Mouse (Mus musculus) limb, embryonic 15.5 days (tissue): ENCODE measurements around the gene Cort. TPM values are rescaled to one million over a fixed set of nuclear protein-coding genes. Genes with fewer than 3 reads are reported as not detected.

Experiments
- ATAC-seq: fragments of 200-750 bp; cut with Nextera tagmentation; 2 replicates; pipeline ENCODE4 v1.8.0; 2017; ENCODE audit warnings: low read depth, moderate TSS enrichment; ENCODE audit not compliant: insufficient number of reproducible peaks, low FRiP score, low TSS enrichment
- H3K27ac ChIP-seq: fragments of 300-500 bp; sonication (generic); 2 replicates; pipeline ENCODE4 v1.5.1; 2015; ENCODE audit warnings: moderate library complexity, mild to moderate bottlenecking, inconsistent platforms
- H3K27me3 ChIP-seq: fragments of 300-500 bp; sonication (generic); 2 replicates; pipeline ENCODE4 v1.6.1; 2015; ENCODE audit warnings: inconsistent platforms
- H3K36me3 ChIP-seq: fragments of 300-500 bp; sonication (generic); 2 replicates; pipeline ENCODE4 v1.6.1; 2015; ENCODE audit warnings: inconsistent platforms
- H3K4me1 ChIP-seq: fragments of 300-500 bp; sonication (generic); 2 replicates; pipeline ENCODE4 v1.6.1; 2015; ENCODE audit warnings: inconsistent platforms
- H3K4me2 ChIP-seq: fragments of 300-500 bp; sonication (generic); 2 replicates; pipeline ENCODE4 v1.6.1; 2015; ENCODE audit warnings: mild to moderate bottlenecking, inconsistent platforms
- H3K4me3 ChIP-seq: fragments of 300-500 bp; sonication (generic); 2 replicates; pipeline ENCODE4 v1.5.1; 2015; ENCODE audit warnings: mild to moderate bottlenecking, inconsistent platforms
- H3K9ac ChIP-seq: fragments of 300-500 bp; sonication (generic); 2 replicates; pipeline ENCODE4 v1.6.1; 2015; ENCODE audit warnings: inconsistent platforms
- H3K9me3 ChIP-seq: fragments of 300-500 bp; sonication (generic); 2 replicates; pipeline ENCODE4 v1.6.1; 2016; ENCODE audit warnings: inconsistent platforms
- WGBS: fragments of 180-500 bp; shearing (Covaris S2); methylation state at CpG from one replicate; pipeline ENCODE4 v1.1.7; 2015; 5-methylcytosine and 5-hydroxymethylcytosine counted together
- polyA plus RNA-seq: library from polyadenylated mRNA; unstranded; fragments of >200 nt; fragmentation: Nextera tagmentation; extraction: Ambion mirVana; gene quantifications from 2 replicates; pipeline ENCODE4 v1.2.1, GENCODE M21; 2015

The Cort gene
- polyA plus RNA-seq, 1 experiment from 2014 or later, result not detected

DNA sequence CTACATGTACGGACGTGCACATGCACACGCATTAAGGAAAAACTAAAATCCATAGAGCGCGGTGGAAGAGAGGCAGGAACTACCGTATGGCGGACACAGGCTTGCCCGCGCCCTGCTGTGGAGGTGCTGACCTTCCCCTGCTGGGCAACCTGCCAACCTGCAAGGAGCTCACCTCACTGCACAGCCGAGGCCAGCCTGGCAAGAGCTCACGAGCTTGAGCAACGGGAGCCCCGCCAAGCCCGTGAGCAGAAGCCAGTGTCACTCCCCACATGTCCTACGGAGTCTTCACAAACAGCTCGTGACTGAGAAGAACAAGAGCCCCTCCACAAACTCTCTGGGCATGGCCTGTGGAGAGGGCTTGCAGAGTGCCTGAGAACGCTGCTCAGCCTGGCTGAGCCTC is 45.0 kb downstream of the Cort start:
- no peaks in the 10 kb centered on the region for H3K27me3 ChIP-seq
- peaks cover 16% of the 10 kb centered on the region for H3K4me1 ChIP-seq
- 64% methylated on average over 17 of the region's 17 CpGs for WGBS
- H3K4me3 ChIP-seq, result no peak overlapping the region
- peak; percentile 44; the same call in 1 of the 2 replicates for ATAC-seq
- no peak overlapping the region for H3K27ac ChIP-seq
- H3K9ac ChIP-seq, result no peak overlapping the region
- no peaks in the 10 kb centered on the region; the same call in 1 of the 2 replicates for H3K36me3 ChIP-seq
- H3K9me3 ChIP-seq, result no peaks in the 10 kb centered on the region
- no peak overlapping the region for H3K4me2 ChIP-seq

DNA sequence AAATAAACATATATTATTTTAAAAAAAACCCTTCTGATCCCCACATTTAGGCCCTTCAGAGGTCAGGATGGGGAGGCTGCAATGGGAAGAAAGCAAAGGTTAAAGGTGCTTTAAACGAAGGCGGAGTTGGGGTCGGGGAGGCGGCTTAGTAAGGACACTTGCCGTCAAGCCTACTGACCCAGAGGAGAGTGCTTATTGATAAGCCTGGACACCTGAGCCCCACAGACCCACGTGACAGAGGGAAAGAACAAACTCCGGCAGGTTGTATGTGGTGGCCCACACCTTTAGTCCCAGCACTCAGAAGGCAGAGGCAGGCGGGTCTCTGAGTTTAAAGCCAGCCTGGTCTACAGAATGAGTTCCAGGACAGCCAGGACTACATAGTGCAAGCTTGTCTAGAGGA is 46.5 kb downstream of the Cort start:
- no peak for ATAC-seq
- Histone ChIP-seq H3K4me1 (peaks cover 21% of the 10 kb centered on the region), H3K36me3 (peaks cover 2% of the 10 kb centered on the region; the same call in 1 of the 2 replicates), H3K27me3 (no peaks in the 10 kb centered on the region), H3K9me3 (no peaks in the 10 kb centered on the region), H3K4me3 (no peak overlapping the region), H3K9ac (no peak overlapping the region), H3K4me2 (no peak overlapping the region), H3K27ac (no peak overlapping the region)
- WGBS, result 88% methylated on average over 8 of the region's 8 CpGs

DNA sequence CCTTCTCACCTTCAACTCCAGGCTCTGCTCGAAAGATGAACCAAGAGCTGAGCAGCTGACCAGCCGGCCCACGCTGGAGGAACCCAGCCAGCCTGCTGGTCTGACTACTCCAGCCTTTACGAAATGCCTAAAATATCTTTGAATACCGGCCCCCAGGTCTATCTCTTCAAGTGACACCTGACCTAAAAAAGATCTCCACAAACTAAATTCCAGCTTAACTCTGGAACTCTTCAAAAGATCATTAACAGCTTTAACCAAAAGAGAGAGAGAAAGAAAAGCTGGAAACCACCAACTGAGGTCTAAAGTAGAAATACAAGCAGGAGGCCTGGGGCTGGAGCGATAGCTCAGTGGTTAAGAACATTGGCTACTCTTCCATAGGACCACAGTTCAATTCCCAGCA is 46.9 kb downstream of the Cort start:
- no peak for ATAC-seq
- Histone ChIP-seq H3K36me3 (peaks cover 7% of the 10 kb centered on the region), H3K4me3 (no peak overlapping the region), H3K27me3 (no peaks in the 10 kb centered on the region), H3K4me2 (no peak overlapping the region), H3K4me1 (peaks cover 21% of the 10 kb centered on the region), H3K9me3 (no peaks in the 10 kb centered on the region), H3K27ac (no peak overlapping the region), H3K9ac (no peak overlapping the region)
- WGBS, result 85% methylated on average over 6 of the region's 6 CpGs

DNA sequence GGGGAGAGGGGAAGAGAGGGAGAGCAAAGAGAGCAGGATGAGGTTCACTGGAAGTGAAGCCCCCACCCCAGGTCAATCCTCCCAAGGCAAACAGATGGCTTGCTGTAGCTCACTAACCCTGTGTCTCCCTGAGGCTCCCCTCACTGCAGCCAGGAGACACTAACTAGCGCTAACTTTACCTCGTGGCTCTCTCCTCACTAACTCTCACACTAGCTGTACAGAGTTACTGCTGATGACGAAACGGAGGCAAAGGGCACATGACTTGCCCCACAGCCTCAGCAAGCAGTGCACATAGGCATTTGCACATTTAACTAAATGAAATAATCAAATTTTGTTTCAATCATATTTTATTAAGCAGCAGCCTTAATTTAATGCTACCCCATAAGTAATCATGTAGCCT is 48.3 kb downstream of the Cort start:
- H3K9ac ChIP-seq, result no peak overlapping the region
- WGBS, result 54% methylated on average over 4 of the region's 4 CpGs
- peaks cover 12% of the 10 kb centered on the region for H3K36me3 ChIP-seq
- peaks cover 24% of the 10 kb centered on the region for H3K4me1 ChIP-seq
- no peak overlapping the region for H3K4me3 ChIP-seq
- no peaks in the 10 kb centered on the region for H3K27me3 ChIP-seq
- H3K27ac ChIP-seq, result no peak overlapping the region
- no peaks in the 10 kb centered on the region for H3K9me3 ChIP-seq
- ATAC-seq, result no peak
- H3K4me2 ChIP-seq, result no peak overlapping the region

DNA sequence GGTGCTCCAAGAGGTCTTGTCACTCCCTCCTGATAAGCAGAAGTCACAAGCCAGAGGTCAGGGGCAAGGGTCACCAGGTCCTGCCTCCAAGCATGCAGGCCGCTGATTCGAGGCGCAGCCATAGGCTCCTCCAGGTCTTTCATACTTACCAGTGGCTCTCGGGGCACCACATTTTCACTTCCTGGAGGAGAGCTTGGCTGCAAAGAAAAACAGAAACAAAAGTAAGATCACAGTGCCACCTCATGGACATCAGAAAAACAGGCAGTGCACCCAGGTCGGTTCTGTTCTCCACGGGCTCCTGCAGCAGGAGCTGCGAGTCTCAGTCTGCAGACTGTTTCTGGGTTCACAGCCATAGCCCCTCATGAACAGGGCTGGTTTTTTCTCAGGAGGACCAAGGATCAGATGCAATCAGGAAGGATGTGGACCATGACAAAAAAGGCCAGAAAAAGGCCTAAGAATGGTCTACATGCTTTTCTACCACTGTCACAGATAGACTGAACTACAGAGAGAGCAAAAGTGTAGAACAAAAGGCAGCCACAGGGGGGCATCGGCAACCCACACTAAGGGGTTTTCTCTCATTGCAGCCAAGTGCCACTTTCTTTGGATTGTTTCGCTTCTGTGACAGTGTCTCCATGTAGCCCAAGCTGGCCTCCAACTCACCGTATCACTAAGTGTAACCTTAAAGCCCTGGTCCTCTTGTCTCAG is 50.5 kb downstream of the Cort start:
- Histone ChIP-seq H3K27ac (no peak overlapping the region; the same call in 1 of the 2 replicates), H3K36me3 (peaks cover 26% of the 10 kb centered on the region), H3K27me3 (no peaks in the 10 kb centered on the region), H3K4me2 (no peak overlapping the region), H3K4me1 (peaks cover 8% of the 10 kb centered on the region; the same call in 1 of the 2 replicates), H3K4me3 (no peak overlapping the region), H3K9me3 (no peaks in the 10 kb centered on the region), H3K9ac (no peak overlapping the region)
- WGBS, result 27% methylated on average over 10 of the region's 10 CpGs
- ATAC-seq, result no peak

DNA sequence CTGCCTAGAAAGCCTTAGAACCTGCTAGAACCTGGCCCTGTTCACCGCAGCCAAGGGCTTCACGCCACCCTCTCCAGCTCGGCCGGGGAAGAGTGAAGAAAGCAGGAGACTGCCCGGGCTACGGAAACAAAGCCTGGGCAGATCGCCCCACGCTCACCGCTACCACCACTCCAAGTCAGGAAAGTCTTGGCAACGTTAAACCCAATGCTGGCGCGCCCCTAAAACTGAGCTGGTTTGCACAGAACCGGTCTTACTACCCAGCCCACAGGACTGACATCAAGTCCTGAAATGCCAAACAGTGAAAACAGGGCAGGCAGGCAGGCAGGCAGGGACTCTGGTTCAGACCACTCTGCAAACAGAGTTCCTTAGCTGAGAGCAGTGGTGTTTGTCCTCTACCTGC is 51.5 kb downstream of the Cort start:
- Histone ChIP-seq H3K4me2 (no peak overlapping the region), H3K4me3 (no peak overlapping the region), H3K9ac (no peak overlapping the region), H3K27me3 (no peaks in the 10 kb centered on the region), H3K9me3 (no peaks in the 10 kb centered on the region), H3K4me1 (peaks cover 12% of the 10 kb centered on the region), H3K27ac (no peak overlapping the region), H3K36me3 (peaks cover 26% of the 10 kb centered on the region)
- 85% methylated on average over 13 of the region's 13 CpGs for WGBS
- ATAC-seq, result no peak

Other genes starting within 250 kb of the Cort start
- gene Pex14, start 26.9 kb downstream of the Cort start, polyA plus RNA-seq, result 45.6 and 52.1 TPM in 2 replicates
- 38.7 and 38.8 TPM in 2 replicates for gene Dffa, start 22.6 kb downstream of the Cort start, polyA plus RNA-seq
- 27.6 and 27.9 TPM in 2 replicates for gene Cenps, start 10.9 kb upstream of the Cort start, polyA plus RNA-seq
- gene Pgd, start 40.0 kb upstream of the Cort start, polyA plus RNA-seq, result 108 and 111 TPM in 2 replicates
- 41.6 and 47.3 TPM in 2 replicates for gene Kif1b, start 180.9 kb upstream of the Cort start, polyA plus RNA-seq